Mouse (Mus musculus) heart, embryonic 11.5 days (tissue): ENCODE results near the gene Zfp148. TPM values are rescaled to one million over a fixed set of nuclear protein-coding genes. Genes with fewer than 3 reads are reported as not detected.

Source experiments
- ATAC-seq: fragments of 200-750 bp; cut with Nextera tagmentation; replicated peaks from 2 replicates; pipeline ENCODE4 v1.8.0; 2017; ENCODE audit warnings: moderate library complexity; ENCODE audit not compliant: insufficient number of reproducible peaks, low FRiP score, low TSS enrichment
- H3K27ac ChIP-seq: fragments of 300-500 bp; sonication (generic); 2 replicates; pipeline ENCODE4 v1.5.1; 2014; ENCODE audit warnings: mild to moderate bottlenecking, low read depth, low read length
- H3K27me3 ChIP-seq: fragments of 300-500 bp; sonication (generic); 2 replicates; pipeline ENCODE4 v1.6.1; 2014; ENCODE audit warnings: mild to moderate bottlenecking, low read length, mixed read lengths; ENCODE audit not compliant: control insufficient read depth, insufficient read depth
- H3K36me3 ChIP-seq: fragments of 300-500 bp; sonication (generic); 2 replicates; pipeline ENCODE4 v1.6.1; 2014; ENCODE audit warnings: mild to moderate bottlenecking, low read length, moderate library complexity, mixed read lengths; ENCODE audit not compliant: control insufficient read depth, insufficient read depth
- H3K4me1 ChIP-seq: fragments of 300-500 bp; sonication (generic); 2 replicates; pipeline ENCODE4 v1.6.1; 2014; ENCODE audit warnings: low read length; ENCODE audit not compliant: control insufficient read depth, insufficient read depth
- H3K4me2 ChIP-seq: fragments of 300-500 bp; sonication (generic); 2 replicates; pipeline ENCODE4 v1.6.1; 2014; ENCODE audit warnings: mild to moderate bottlenecking, moderate library complexity
- H3K4me3 ChIP-seq: fragments of 300-500 bp; sonication (generic); 2 replicates; pipeline ENCODE4 v1.5.1; 2014; ENCODE audit warnings: low read depth, low read length
- H3K9ac ChIP-seq: fragments of 300-500 bp; sonication (generic); 2 replicates; pipeline ENCODE4 v1.6.1; 2014; ENCODE audit warnings: mild to moderate bottlenecking, low read depth, low read length, moderate library complexity
- H3K9me3 ChIP-seq: fragments of 300-500 bp; sonication (generic); replicated peaks from 2 replicates; pipeline ENCODE4 v1.6.1; 2016; ENCODE audit warnings: low read length; ENCODE audit not compliant: control insufficient read depth
- WGBS: fragments of 180-500 bp; shearing (Covaris S2); extraction: QIAGEN DNeasy Blood & Tissue Kit; methylation state at CpG from one replicate; pipeline ENCODE4 v1.1.7; 2014; ENCODE audit not compliant: insufficient replicate concordance; 5-methylcytosine and 5-hydroxymethylcytosine counted together
- polyA plus RNA-seq: library from polyadenylated mRNA; unstranded; fragments of >200 nt; fragmentation: Nextera tagmentation; extraction: Ambion mirVana; gene quantifications from 2 replicates; pipeline ENCODE4 v1.2.1, GENCODE M21; 2014

The Zfp148 gene
- polyA plus RNA-seq, 1 experiment from 2014 or later, result 37.8 TPM

- Histone ChIP-seq H3K27me3 (no peaks in the 10 kb centered on the region), H3K4me2 (no peak overlapping the region), H3K9me3 (no peaks in the 10 kb centered on the region), H3K36me3 (no peaks in the 10 kb centered on the region), H3K4me1 (no peaks in the 10 kb centered on the region), H3K4me3 (no peak overlapping the region), H3K27ac (no peak overlapping the region), H3K9ac (no peak overlapping the region)
- no peak for ATAC-seq
- WGBS, result 87% methylated on average over 7 of the region's 7 CpGs
Observed at GRCm38 (mm10) chr16:33343601-33344000, 37.0 kb upstream of the Zfp148 start.

GRCm38 (mm10) chr16:33344379-33344778 lies 36.3 kb upstream of the Zfp148 start:
- Histone ChIP-seq H3K27me3 (no peaks in the 10 kb centered on the region), H3K4me3 (no peak overlapping the region), H3K4me2 (no peak overlapping the region), H3K9me3 (no peaks in the 10 kb centered on the region), H3K4me1 (no peaks in the 10 kb centered on the region), H3K9ac (no peak overlapping the region), H3K36me3 (no peaks in the 10 kb centered on the region), H3K27ac (no peak overlapping the region)
- WGBS, result 59% methylated on average over 9 of the region's 9 CpGs
- ATAC-seq, result no peak

- H3K4me3 ChIP-seq, result no peak overlapping the region
- no peak overlapping the region for H3K4me2 ChIP-seq
- no peaks in the 10 kb centered on the region for H3K4me1 ChIP-seq
- no peak for ATAC-seq
- no peaks in the 10 kb centered on the region for H3K9me3 ChIP-seq
- 73% methylated on average over 4 of the region's 4 CpGs for WGBS
- H3K9ac ChIP-seq, result no peak overlapping the region
- no peak overlapping the region for H3K27ac ChIP-seq
- no peaks in the 10 kb centered on the region for H3K36me3 ChIP-seq
- H3K27me3 ChIP-seq, result no peaks in the 10 kb centered on the region
Observed at GRCm38 (mm10) chr16:33344875-33345274, 35.8 kb upstream of the Zfp148 start.

- ATAC-seq, result no peak
- 36% methylated on average over 3 of the region's 3 CpGs for WGBS
- Histone ChIP-seq H3K9ac (no peak overlapping the region), H3K36me3 (no peaks in the 10 kb centered on the region), H3K4me1 (no peaks in the 10 kb centered on the region), H3K4me3 (no peak overlapping the region), H3K4me2 (no peak overlapping the region), H3K27me3 (no peaks in the 10 kb centered on the region), H3K9me3 (no peaks in the 10 kb centered on the region), H3K27ac (peak overlapping the region; percentile 54; the same call in 1 of the 2 replicates)
Observed at GRCm38 (mm10) chr16:33346376-33346775, 34.3 kb upstream of the Zfp148 start.

GRCm38 (mm10) chr16:33347134-33347533 lies 33.5 kb upstream of the Zfp148 start:
- ATAC-seq, result no peak
- H3K36me3 ChIP-seq, result no peaks in the 10 kb centered on the region
- no peak overlapping the region for H3K27ac ChIP-seq
- H3K27me3 ChIP-seq, result no peaks in the 10 kb centered on the region
- no peaks in the 10 kb centered on the region for H3K9me3 ChIP-seq
- 71% methylated on average over 5 of the region's 5 CpGs for WGBS
- no peak overlapping the region for H3K4me3 ChIP-seq
- no peak overlapping the region for H3K4me2 ChIP-seq
- H3K4me1 ChIP-seq, result no peaks in the 10 kb centered on the region
- H3K9ac ChIP-seq, result no peak overlapping the region

GRCm38 (mm10) chr16:33357805-33358204 lies 22.8 kb upstream of the Zfp148 start:
- no peak for ATAC-seq
- Histone ChIP-seq H3K4me3 (no peak overlapping the region), H3K27me3 (no peaks in the 10 kb centered on the region), H3K4me1 (no peaks in the 10 kb centered on the region), H3K4me2 (no peak overlapping the region), H3K9ac (no peak overlapping the region), H3K36me3 (no peaks in the 10 kb centered on the region), H3K9me3 (no peaks in the 10 kb centered on the region), H3K27ac (no peak overlapping the region)
- 66% methylated on average over 6 of the region's 6 CpGs for WGBS

GRCm38 (mm10) chr16:33365772-33366171 lies 14.9 kb upstream of the Zfp148 start:
- H3K27ac ChIP-seq, result no peak overlapping the region

GRCm38 (mm10) chr16:33368632-33369031 lies 12.0 kb upstream of the Zfp148 start:
- H3K4me1 ChIP-seq, result peaks cover 10% of the 10 kb centered on the region; the same call in 1 of the 2 replicates
- no peak overlapping the region for H3K4me3 ChIP-seq
- no peak overlapping the region for H3K4me2 ChIP-seq
- no peak overlapping the region for H3K27ac ChIP-seq
- no peak overlapping the region for H3K9ac ChIP-seq
- H3K27me3 ChIP-seq, result no peaks in the 10 kb centered on the region
- H3K9me3 ChIP-seq, result no peaks in the 10 kb centered on the region
- no peaks in the 10 kb centered on the region for H3K36me3 ChIP-seq
- no peak for ATAC-seq
- 56% methylated on average over 3 of the region's 3 CpGs for WGBS

More at GRCm38 (mm10) chr16:33365772-33366171, 14.9 kb upstream of the Zfp148 start:
- H3K4me1 ChIP-seq, result peaks cover 10% of the 10 kb centered on the region; the same call in 1 of the 2 replicates
- H3K4me3 ChIP-seq, result no peak overlapping the region
- no peak overlapping the region for H3K4me2 ChIP-seq
- no peak for ATAC-seq
- H3K9me3 ChIP-seq, result no peaks in the 10 kb centered on the region
- H3K9ac ChIP-seq, result no peak overlapping the region
- H3K27me3 ChIP-seq, result no peaks in the 10 kb centered on the region
- H3K36me3 ChIP-seq, result no peaks in the 10 kb centered on the region
- 68% methylated on average over 6 of the region's 6 CpGs for WGBS

- no peaks in the 10 kb centered on the region for H3K9me3 ChIP-seq
- ATAC-seq, result no peak
- no peak overlapping the region for H3K4me3 ChIP-seq
- no peaks in the 10 kb centered on the region for H3K36me3 ChIP-seq
- peaks cover 6% of the 10 kb centered on the region; the same call in 1 of the 2 replicates for H3K4me1 ChIP-seq
- 54% methylated on average over 6 of the region's 6 CpGs for WGBS
- no peaks in the 10 kb centered on the region for H3K27me3 ChIP-seq
- H3K27ac ChIP-seq, result no peak overlapping the region
- no peak overlapping the region for H3K9ac ChIP-seq
- no peak overlapping the region for H3K4me2 ChIP-seq
Observed at GRCm38 (mm10) chr16:33370836-33371235, 9.8 kb upstream of the Zfp148 start.
